Mouse (Mus musculus) right cerebral cortex, adult 18-20 months (tissue): ENCODE measurements at regions not wholly inside any gene's neighbourhood (a gene's known extent, or its start where the extent isn't known, plus 50 kb on each side); places are given as distances from the start of the nearest gene placed in this dataset.
A peak's percentile ranks its signal among the peaks of the same experiment; 100 is the strongest.

ENCODE experiments used
- DNase-seq: peaks from one replicate; pipeline ENCODE4 v3.0.0; 2022; ENCODE audit warnings: mixed read lengths

GRCm38 (mm10) chr13:25507355-25507754 lies 237.1 kb upstream of the Nrsn1 start:
- no peak for DNase-seq

GRCm38 (mm10) chr13:25494492-25495034 lies 224.3 kb upstream of the Nrsn1 start:
- no peak for DNase-seq

GRCm38 (mm10) chr13:25490036-25490435 lies 219.7 kb upstream of the Nrsn1 start:
- DNase-seq: peak; percentile 15

GRCm38 (mm10) chr13:25483309-25483708 lies 213.0 kb upstream of the Nrsn1 start:
- DNase-seq: no peak

GRCm38 (mm10) chr13:25451917-25452316 lies 181.6 kb upstream of the Nrsn1 start:
- DNase-seq: no peak

GRCm38 (mm10) chr13:25451357-25451861 lies 181.1 kb upstream of the Nrsn1 start:
- no peak for DNase-seq

- DNase-seq: no peak
Measured at GRCm38 (mm10) chr13:25429701-25430418, 159.6 kb upstream of the Nrsn1 start.

GRCm38 (mm10) chr13:25403182-25403795 lies 133.0 kb upstream of the Nrsn1 start:
- DNase-seq: no peak

GRCm38 (mm10) chr13:25402691-25403090 lies 132.4 kb upstream of the Nrsn1 start:
- no peak for DNase-seq

- no peak for DNase-seq
Measured at GRCm38 (mm10) chr13:25401936-25402504, 131.7 kb upstream of the Nrsn1 start.

GRCm38 (mm10) chr13:25392770-25393290 lies 122.5 kb upstream of the Nrsn1 start:
- DNase-seq: no peak

GRCm38 (mm10) chr13:25362627-25362967 lies 92.3 kb upstream of the Nrsn1 start:
- no peak for DNase-seq

- DNase-seq: peak; percentile 34
Measured at GRCm38 (mm10) chr13:25361850-25362626, 91.7 kb upstream of the Nrsn1 start.

GRCm38 (mm10) chr13:25347558-25347957 lies 77.3 kb upstream of the Nrsn1 start:
- no peak for DNase-seq

- DNase-seq: no peak
Measured at GRCm38 (mm10) chr13:25343309-25343708, 73.0 kb upstream of the Nrsn1 start.

GRCm38 (mm10) chr13:25341826-25342225 lies 71.5 kb upstream of the Nrsn1 start:
- DNase-seq: no peak

GRCm38 (mm10) chr13:25333803-25334202 lies 63.5 kb upstream of the Nrsn1 start:
- DNase-seq: no peak
